Mouse (Mus musculus): ENCODE measurements around the gene Tln1.
"Not testable (repeated sequence)": the region's sequence is repeated elsewhere in the genome, so short reads cannot be mapped to it uniquely, and the experiment has no call there.

Gene Tln1

DNA sequence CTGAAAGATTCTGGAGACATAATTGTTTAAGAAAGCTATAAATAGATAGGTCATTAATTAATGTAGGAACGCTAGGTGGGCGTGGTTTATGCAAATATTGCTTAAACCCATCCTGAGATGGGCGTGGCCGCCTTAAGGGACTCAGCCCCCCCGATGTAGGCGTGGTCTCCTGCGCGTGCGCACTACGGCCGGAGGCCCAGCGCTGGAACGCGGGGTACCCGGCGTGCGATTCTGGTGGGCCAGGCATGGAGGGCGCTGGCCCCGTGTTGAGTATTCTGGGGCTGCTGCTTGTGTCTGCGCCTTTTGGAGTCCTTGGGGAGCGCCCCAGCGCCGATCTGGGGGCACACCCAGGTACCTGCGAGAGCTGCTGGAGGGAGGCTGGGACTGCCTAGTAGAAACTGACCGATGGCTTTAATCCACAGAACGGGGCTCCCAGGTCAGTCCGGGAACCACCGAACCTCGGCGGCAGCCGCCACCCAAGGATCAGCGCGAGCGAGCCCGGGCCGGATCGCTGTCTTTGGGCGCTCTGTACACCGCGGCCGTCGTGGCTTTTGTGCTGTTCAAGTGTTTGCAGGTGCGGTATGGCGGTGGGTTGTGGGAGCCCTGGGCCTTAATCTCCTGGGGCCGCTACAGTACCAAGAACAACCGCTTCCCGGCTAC, 69.2 kb downstream of the Tln1 start:
- in situ Hi-C loops (cut with MboI; ENCODE audit: low pct_unique_long_range_greater_than_20kb in 1 of 2, low sequenced_read_pairs in 2 of 2, unreplicated experiment in 1 of 2) = no loop called here

DNA sequence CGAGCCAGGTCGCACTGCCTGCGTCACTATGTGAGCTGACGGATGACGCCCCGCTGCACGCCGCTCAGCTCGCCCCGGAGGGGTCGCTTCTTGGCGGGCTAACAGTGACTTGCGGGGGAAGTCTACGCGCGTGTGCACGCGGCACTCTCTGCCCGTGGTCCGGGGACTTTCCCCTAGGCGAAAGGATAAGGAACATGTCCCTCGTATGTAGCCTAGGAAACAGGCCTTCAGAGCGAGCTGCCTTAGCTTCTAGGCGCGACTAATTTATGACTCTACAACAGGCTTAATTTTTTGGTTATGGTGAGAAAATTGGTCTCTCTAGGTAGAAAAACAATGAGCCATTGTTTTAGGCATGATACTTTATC, 69.7 kb downstream of the Tln1 start, which contains the start of gene Ccdc107:
Gene Ccdc107 (plus strand): TSS at position 80 of the 365 bp plus-strand sequence.
- in situ Hi-C loops (cut with MboI; ENCODE audit: low pct_unique_long_range_greater_than_20kb in 1 of 2, low sequenced_read_pairs in 2 of 2, unreplicated experiment in 1 of 2) = no loop called here

DNA sequence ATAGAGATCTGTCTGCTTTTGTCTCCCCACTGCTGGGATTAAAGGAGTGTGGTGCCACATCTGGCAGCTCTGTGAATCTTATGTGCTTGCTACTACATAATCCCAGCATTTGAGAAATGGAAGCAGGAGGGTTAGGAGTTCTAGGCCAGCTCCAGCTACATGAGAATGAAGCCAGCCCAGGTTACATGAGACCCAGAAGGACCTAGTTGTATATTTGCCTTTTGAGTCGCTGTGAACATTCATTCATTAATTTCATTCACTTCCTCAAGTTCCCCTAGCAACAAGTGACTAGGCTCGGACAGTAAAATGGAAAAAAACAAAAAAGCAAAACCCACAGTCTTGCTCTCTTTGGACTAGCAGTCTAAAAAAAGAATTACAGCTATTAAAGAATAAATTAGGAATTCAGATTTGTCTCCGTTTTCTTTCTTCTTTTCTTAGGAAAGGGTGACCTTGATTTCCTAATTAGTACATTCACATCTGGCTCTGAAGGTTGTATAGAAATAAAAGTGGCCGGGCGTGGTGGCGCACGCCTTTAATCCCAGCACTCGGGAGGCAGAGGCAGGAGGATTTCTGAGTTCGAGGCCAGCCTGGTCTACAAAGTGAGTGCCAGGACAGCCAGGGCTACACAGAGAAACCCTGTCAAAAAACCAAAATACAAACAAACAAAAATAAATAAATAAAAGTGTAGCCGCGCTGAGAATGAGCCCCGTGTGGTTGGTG, 70.2 kb downstream of the Tln1 start:
- in situ Hi-C loops (cut with MboI; ENCODE audit: low pct_unique_long_range_greater_than_20kb in 1 of 2, low sequenced_read_pairs in 2 of 2, unreplicated experiment in 1 of 2) = no loop called here

DNA sequence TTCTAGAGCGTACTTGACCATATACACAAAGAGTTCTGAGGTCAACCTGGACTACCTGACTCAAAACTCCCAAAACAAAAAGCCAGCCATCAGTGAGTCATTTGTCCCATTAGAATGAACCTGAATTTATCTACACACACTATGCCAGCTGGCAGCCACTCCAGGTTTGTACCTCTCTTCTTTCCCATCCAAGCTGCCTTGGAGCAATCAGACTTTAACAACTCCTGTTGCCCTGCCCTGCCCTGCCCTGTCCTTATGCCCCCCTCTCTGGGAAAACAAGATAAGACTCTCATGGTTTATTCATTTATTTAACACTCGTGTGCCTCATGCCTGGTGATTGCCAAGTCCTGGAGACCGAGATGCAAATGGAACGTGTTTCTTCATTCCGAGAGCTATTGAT, 71.7 kb downstream of the Tln1 start:
- in situ Hi-C loops (cut with MboI; ENCODE audit: low pct_unique_long_range_greater_than_20kb in 1 of 2, low sequenced_read_pairs in 2 of 2, unreplicated experiment in 1 of 2) = no loop called here

DNA sequence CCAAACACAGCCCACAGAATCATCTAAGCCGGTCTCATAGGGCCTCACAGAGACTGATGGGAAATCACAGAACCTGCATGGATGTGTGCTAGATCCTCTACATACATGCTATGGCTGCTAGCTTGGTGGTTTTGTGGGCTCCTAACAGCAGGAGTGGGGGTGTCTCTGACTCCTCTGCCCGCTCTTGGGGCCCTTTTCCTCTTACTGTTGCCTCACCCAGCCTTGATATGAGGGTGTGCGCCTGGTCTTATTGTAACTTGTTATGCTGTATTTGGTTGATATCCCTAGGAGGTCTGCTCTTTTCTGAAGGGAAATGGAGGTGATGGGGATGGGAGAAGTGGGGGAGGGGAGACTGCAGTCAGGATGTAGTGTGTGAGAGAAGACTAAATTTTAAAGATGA, 72.9 kb downstream of the Tln1 start:
- in situ Hi-C loops (cut with MboI; ENCODE audit: low pct_unique_long_range_greater_than_20kb in 1 of 2, low sequenced_read_pairs in 2 of 2, unreplicated experiment in 1 of 2) = no loop called here

DNA sequence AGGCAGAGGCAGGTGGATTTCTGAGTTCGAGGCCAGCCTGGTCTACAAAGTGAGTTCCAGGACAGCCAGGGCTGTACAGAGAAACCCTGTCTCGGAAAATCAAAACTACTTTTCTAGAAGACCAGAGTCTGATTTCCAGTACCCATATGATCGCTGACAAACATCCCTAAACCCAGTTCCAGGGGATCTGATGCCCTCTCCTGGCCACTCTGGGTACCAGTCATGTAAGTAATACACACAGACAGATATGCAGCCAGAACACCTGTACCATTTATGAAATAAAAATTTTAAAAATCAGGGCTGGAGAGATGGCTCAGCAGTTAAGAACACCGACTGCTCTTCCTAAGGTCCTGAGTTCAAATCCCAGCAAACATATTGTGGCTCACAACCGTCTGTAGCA, 76.8 kb downstream of the Tln1 start:
- in situ Hi-C loops (cut with MboI; ENCODE audit: low pct_unique_long_range_greater_than_20kb in 1 of 2, low sequenced_read_pairs in 2 of 2, unreplicated experiment in 1 of 2) = not testable (repeated sequence)

DNA sequence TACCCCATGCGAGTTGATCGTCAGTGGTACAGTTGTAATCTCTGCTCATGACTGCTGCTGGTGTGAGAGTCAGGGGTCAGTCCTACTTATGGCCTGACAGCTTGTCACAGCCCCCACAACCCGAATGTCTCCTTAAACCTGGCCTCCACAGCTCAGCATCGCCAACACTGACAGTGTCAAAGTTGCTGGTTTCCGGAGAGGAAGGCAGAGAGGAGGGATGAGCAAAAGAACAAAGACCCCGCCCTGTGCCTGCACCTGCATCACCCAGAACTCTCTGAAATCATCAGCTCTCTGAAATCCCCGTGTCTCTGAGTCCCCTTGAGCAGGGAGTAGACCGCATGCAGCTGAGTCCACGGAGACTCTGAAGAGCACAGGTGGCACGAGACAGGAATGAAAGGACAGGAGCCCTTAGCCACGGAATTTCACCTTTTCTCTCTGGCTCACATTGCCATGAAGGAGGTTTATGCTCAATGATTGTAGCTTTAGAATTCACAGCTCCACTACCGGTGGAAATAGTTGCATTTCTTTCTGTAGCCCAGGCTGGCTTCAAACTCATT, 78.9 kb downstream of the Tln1 start, which contains the start of gene Sit1:
Gene Sit1 (minus strand): TSS at position 200 of the 557 bp plus-strand sequence.
- in situ Hi-C loops (cut with MboI; ENCODE audit: low pct_unique_long_range_greater_than_20kb in 1 of 2, low sequenced_read_pairs in 2 of 2, unreplicated experiment in 1 of 2) = loop anchor here in 1 of 2 experiments (5.0 kb wide), 1 partner anchor 41 kb away; the partner anchor contains the start of gene Tesk1

DNA sequence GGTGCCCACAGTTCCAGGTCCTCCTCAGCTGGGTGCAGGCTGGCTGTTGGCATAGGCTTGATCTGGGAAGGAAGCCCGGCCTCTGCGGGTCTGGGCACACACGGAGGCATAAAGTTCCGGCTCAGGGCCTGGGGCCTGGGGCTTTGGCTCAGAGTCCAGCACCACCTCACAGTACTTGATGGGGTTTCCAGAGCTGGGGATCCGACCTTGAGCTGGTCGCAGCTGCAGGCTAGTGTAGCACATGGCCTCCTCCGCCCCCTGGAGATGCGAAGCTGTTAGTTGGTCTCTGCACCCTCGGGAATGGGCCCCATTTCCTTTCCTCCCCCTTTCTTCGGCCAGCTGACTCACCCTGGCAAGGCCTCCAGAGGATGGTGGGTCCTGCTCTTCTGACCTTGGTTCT, 79.9 kb downstream of the Tln1 start:
- in situ Hi-C loops (cut with MboI; ENCODE audit: low pct_unique_long_range_greater_than_20kb in 1 of 2, low sequenced_read_pairs in 2 of 2, unreplicated experiment in 1 of 2) = loop anchor here in 1 of 2 experiments (5.0 kb wide), 1 partner anchor 40 kb away; the partner anchor contains the start of gene Tesk1

DNA sequence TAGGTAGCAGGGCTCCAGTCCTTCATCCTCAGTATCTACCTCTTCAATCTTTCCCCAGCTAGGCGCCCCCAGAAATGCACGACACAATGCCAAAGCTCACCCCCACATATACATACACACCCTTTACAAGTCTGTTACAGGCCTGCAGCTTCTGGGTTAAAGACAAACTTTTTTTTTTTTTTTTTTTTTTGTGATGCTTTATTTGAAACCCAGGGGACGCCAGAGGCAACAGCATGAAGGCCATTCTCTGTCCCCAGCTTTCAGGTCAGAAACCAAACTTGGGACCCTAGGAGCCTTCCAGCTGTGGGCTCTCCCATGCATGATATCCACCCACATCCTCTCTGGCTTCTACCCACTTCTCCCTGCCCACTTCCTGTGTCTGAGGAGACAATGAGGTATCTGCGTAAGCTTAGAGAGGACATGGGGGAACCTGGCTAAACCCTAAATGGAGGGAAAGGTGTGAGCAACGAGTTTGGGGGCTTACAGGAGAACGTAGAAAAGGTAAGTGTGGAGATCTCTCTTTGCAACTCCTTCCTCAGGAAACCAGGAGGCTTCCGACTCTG, 80.5 kb downstream of the Tln1 start:
- in situ Hi-C loops (cut with MboI; ENCODE audit: low pct_unique_long_range_greater_than_20kb in 1 of 2, low sequenced_read_pairs in 2 of 2, unreplicated experiment in 1 of 2) = loop anchor here in 1 of 2 experiments (5.0 kb wide), 1 partner anchor 40 kb away; the partner anchor contains the start of gene Tesk1

All from mouse embryonic stem cell (cell line).